ENCODE assay signal across 10 mouse cellular contexts in the genomic region with DNA sequence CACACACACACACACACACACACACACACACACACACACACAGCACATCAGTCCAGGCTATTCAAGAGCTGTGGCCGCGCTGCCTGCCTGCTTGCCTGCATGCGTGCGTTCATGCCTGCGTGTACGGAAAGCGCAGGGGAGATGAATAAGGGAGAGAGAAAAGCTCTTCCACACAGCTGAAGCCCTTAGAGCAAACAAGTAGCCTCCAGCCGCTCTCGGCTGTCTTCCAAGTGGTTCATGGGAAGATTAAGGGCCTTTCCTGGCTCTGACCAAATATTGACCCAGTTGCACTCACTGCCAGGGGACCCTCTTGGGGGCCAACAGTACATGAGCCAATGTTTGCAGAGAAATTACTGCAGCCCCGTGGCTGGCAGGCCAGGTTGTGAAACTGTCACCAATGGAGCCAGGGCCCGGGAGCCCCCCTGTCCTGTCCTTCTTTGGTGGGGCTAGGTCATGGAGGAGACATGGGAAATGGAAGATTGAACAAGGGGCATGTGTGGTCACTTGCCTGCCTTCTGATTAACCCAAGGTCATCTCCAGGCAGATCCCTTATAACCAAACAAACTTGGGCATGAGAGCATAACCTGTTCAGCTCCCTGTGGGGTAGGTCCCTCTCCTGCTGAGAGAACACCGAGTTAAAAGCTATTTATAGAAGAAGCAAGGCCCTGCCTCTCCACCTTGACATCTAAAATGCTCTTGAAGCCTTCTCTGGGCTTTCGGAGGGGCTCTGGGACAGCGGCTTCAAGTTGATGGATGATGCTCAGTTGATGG. TPM values are rescaled to one million over a fixed set of nuclear protein-coding genes. Genes with fewer than 3 reads are reported as not detected.
DNase-seq lines count a peak whose midpoint lies in the region; ATAC-seq lines count a peak whose summit lies in the region.
"Had no signal": no experiment of that assay in that cellular context is flagged by ENCODE, and none has a peak within 500 bp of the region (broad histone marks: within the 10 kb centered on the region; RNA-seq: fewer than 3 reads in every experiment).

No protein-coding gene starts in this region.

- no peaks in the 10 kb centered on the region for H3K9me3 ChIP-seq in forebrain, embryonic 15.5 days
- H3K9me3 ChIP-seq in forebrain, embryonic 13.5 days (replicated peaks): no peaks in the 10 kb centered on the region
- H3K9me3 ChIP-seq: neural tube, embryonic 12.5 days had no signal

- no peaks in the 10 kb centered on the region for H3K27me3 ChIP-seq in forebrain, embryonic 15.5 days
- H3K27me3 ChIP-seq in forebrain, embryonic 13.5 days: no peaks in the 10 kb centered on the region
- H3K27me3 ChIP-seq: neural tube, embryonic 12.5 days had no signal

- WGBS in forebrain, embryonic 15.5 days: 69% methylated on average over 14 of the region's 14 CpGs
- WGBS in forebrain, embryonic 13.5 days: 74% methylated on average over 14 of the region's 14 CpGs

- H3K36me3 ChIP-seq in forebrain, embryonic 15.5 days: no peaks in the 10 kb centered on the region
- H3K36me3 ChIP-seq in forebrain, embryonic 13.5 days (ENCODE audit: poor library complexity, severe bottlenecking): peaks cover 16% of the 10 kb centered on the region; the same call in 1 of the 2 replicates
- H3K36me3 ChIP-seq: neural tube, embryonic 12.5 days had no signal

- DNase-seq in right cerebral cortex, postnatal 4 days: peak; percentile 34
- DNase-seq in right cerebral cortex, adult 2 months (ENCODE audit: low spot score in 2 of 2): no peak
- peak; percentile 69 for DNase-seq in lung, postnatal 10 days
- no peak for DNase-seq in urinary bladder, postnatal 10 days (ENCODE audit: low spot score)
- DNase-seq in B cell, adult 2 months: no peak

- no peak overlapping the region for H3K4me3 ChIP-seq in forebrain, embryonic 15.5 days
- H3K4me3 ChIP-seq in forebrain, embryonic 13.5 days: no peak overlapping the region
- H3K4me3 ChIP-seq: erythroblast, embryonic 14.5 days; neural tube, embryonic 12.5 days had no signal

- no peak overlapping the region for H3K9ac ChIP-seq in forebrain, embryonic 15.5 days (replicated peaks)
- no peak overlapping the region for H3K9ac ChIP-seq in forebrain, embryonic 13.5 days
- H3K9ac ChIP-seq: neural tube, embryonic 12.5 days had no signal

- ATAC-seq in forebrain, embryonic 15.5 days (replicated peaks): 0 out of 2 replicates have a peak, but pooled peaks have one; percentile 35
- ATAC-seq in forebrain, embryonic 13.5 days: no peak
- ATAC-seq in cerebellum, adult (ENCODE audit: insufficient number of reproducible peaks, low FRiP score, low TSS enrichment): no peak

- no peak overlapping the region for H3K4me2 ChIP-seq in forebrain, embryonic 15.5 days (replicated peaks)
- no peak overlapping the region for H3K4me2 ChIP-seq in forebrain, embryonic 13.5 days
- H3K4me2 ChIP-seq: neural tube, embryonic 12.5 days had no signal

- H3K4me1 ChIP-seq in forebrain, embryonic 15.5 days: peaks cover 11% of the 10 kb centered on the region; the same call in 1 of the 2 replicates
- H3K4me1 ChIP-seq in forebrain, embryonic 13.5 days: peaks cover 7% of the 10 kb centered on the region; the same call in 1 of the 2 replicates

- H3K27ac ChIP-seq in forebrain, embryonic 15.5 days (replicated peaks): no peak overlapping the region
- no peak overlapping the region for H3K27ac ChIP-seq in forebrain, embryonic 13.5 days
- H3K27ac ChIP-seq: neural tube, embryonic 12.5 days had no signal

RNA-seq across cellular contexts. Expression of gene Sh3pxd2a, which starts 42.9 kb away (rescaled TPM):
- polyA plus RNA-seq in forebrain, embryonic 15.5 days (2015; fragmentation: Nextera tagmentation; extraction: Ambion mirVana): 2.0 and 2.2 TPM in 2 replicates
- 3.0 and 3.6 TPM in 2 replicates for polyA plus RNA-seq in forebrain, embryonic 13.5 days (2015; fragmentation: Nextera tagmentation; extraction: Ambion mirVana)

Comparison
In these comparisons a context has a peak if more than half of its experiments do, and no peak if none do; other contexts are left out.
1. DNase-seq: peak in right cerebral cortex, postnatal 4 days (single experiment) and lung, postnatal 10 days (single experiment); none in right cerebral cortex, adult 2 months (0 of 2), urinary bladder, postnatal 10 days (single experiment) and B cell, adult 2 months (0 of 2).